Mouse (Mus musculus): Measurements from ENCODE around the gene 2510039O18Rik. TPM values are rescaled to one million over a fixed set of nuclear protein-coding genes. Genes with fewer than 3 reads are reported as not detected.

2510039O18Rik gene
- polyA plus RNA-seq, 1 experiment from 2014 or later: 11.7 TPM

Other genes starting within 250 kb of the 2510039O18Rik start
- not detected in 2 replicates for gene Zfp534, start 238.3 kb upstream of the 2510039O18Rik start, polyA plus RNA-seq (2015; fragmentation: Nextera tagmentation; extraction: Ambion mirVana)
- gene Zfp984, start 131.1 kb upstream of the 2510039O18Rik start, polyA plus RNA-seq (2015; fragmentation: Nextera tagmentation; extraction: Ambion mirVana): 5.7 and 6.2 TPM in 2 replicates
- gene Zfp933, start 92.5 kb upstream of the 2510039O18Rik start, polyA plus RNA-seq (2015; fragmentation: Nextera tagmentation; extraction: Ambion mirVana): 5.5 and 6.5 TPM in 2 replicates
- gene Miip, start 72.1 kb upstream of the 2510039O18Rik start, polyA plus RNA-seq (2015; fragmentation: Nextera tagmentation; extraction: Ambion mirVana): 47.0 and 48.2 TPM in 2 replicates
- 7.3 and 9.5 TPM in 2 replicates for gene Fv1, start 71.9 kb upstream of the 2510039O18Rik start, polyA plus RNA-seq (2015; fragmentation: Nextera tagmentation; extraction: Ambion mirVana)
- gene Mfn2, start 36.2 kb upstream of the 2510039O18Rik start, polyA plus RNA-seq (2015; fragmentation: Nextera tagmentation; extraction: Ambion mirVana): 34.6 and 36.6 TPM in 2 replicates
- 50.8 and 51.4 TPM in 2 replicates for gene Plod1, start 4.1 kb upstream of the 2510039O18Rik start, polyA plus RNA-seq (2015; fragmentation: Nextera tagmentation; extraction: Ambion mirVana)
- gene Nppb, start 44.9 kb downstream of the 2510039O18Rik start, polyA plus RNA-seq (2015; fragmentation: Nextera tagmentation; extraction: Ambion mirVana): 2.9 and 4.2 TPM in 2 replicates
- 122 and 163 TPM in 2 replicates for gene Nppa, start 59.8 kb downstream of the 2510039O18Rik start, polyA plus RNA-seq (2015; fragmentation: Nextera tagmentation; extraction: Ambion mirVana)
- gene Clcn6, start 97.9 kb downstream of the 2510039O18Rik start, polyA plus RNA-seq (2015; fragmentation: Nextera tagmentation; extraction: Ambion mirVana): 4.5 and 4.8 TPM in 2 replicates
- 21.3 and 26.2 TPM in 2 replicates for gene Mthfr, start 98.2 kb downstream of the 2510039O18Rik start, polyA plus RNA-seq (2015; fragmentation: Nextera tagmentation; extraction: Ambion mirVana)
- 16.3 and 17.8 TPM in 2 replicates for gene Agtrap, start 147.1 kb downstream of the 2510039O18Rik start, polyA plus RNA-seq (2015; fragmentation: Nextera tagmentation; extraction: Ambion mirVana)
- 47.6 and 50.2 TPM in 2 replicates for gene Mad2l2, start 189.5 kb downstream of the 2510039O18Rik start, polyA plus RNA-seq (2015; fragmentation: Nextera tagmentation; extraction: Ambion mirVana)
- gene Draxin, start 189.8 kb downstream of the 2510039O18Rik start, polyA plus RNA-seq (2015; fragmentation: Nextera tagmentation; extraction: Ambion mirVana): 0.08 and 0.10 TPM in 2 replicates
- gene Fbxo6, start 211.2 kb downstream of the 2510039O18Rik start, polyA plus RNA-seq (2015; fragmentation: Nextera tagmentation; extraction: Ambion mirVana): 13.7 and 17.3 TPM in 2 replicates
- 11.9 and 12.1 TPM in 2 replicates for gene Fbxo44, start 219.6 kb downstream of the 2510039O18Rik start, polyA plus RNA-seq (2015; fragmentation: Nextera tagmentation; extraction: Ambion mirVana)
- 0.50 and 1.4 TPM in 2 replicates for gene Fbxo2, start 219.7 kb downstream of the 2510039O18Rik start, polyA plus RNA-seq (2015; fragmentation: Nextera tagmentation; extraction: Ambion mirVana)